Mouse (Mus musculus) heart, adult 2 months (tissue): Measurements from ENCODE around the gene 4931440F15Rik.

Source experiments
- CTCF ChIP-seq: fragments of 200-600 bp; IDR thresholded peaks from 2 replicates; pipeline ENCODE4 v1.8.1; 2022; ENCODE audit warnings: antibody characterized with exemption, mild to moderate bottlenecking, moderate library complexity
- EP300 ChIP-seq: fragments of 200-500 bp; IDR thresholded peaks from 2 replicates; pipeline ENCODE4 v1.6.1; 2011; ENCODE audit warnings: low read depth, low read length, control low read depth; ENCODE audit not compliant: insufficient read depth
- POLR2A ChIP-seq: fragments of 200-500 bp; IDR thresholded peaks from 2 replicates; pipeline ENCODE4 v1.6.1; 2011; ENCODE audit warnings: mild to moderate bottlenecking, low read depth, low read length, control low read depth; ENCODE audit not compliant: insufficient read depth

- peak; percentile 63; the same call in 1 of the 2 replicates for TF ChIP-seq EP300
- TF ChIP-seq CTCF: no peak
- TF ChIP-seq POLR2A: no peak
These were observed 14.3 kb upstream of the 4931440F15Rik start for GRCm38 (mm10) chr11:29839781-29840180.
